Mouse (Mus musculus): Measurements from ENCODE around the gene Dlg2. TPM values are rescaled to one million over a fixed set of nuclear protein-coding genes. Genes with fewer than 3 reads are reported as not detected.

Dlg2 gene
- polyA plus RNA-seq, 1 experiment from 2014 or later: 27.1 TPM

DNA sequence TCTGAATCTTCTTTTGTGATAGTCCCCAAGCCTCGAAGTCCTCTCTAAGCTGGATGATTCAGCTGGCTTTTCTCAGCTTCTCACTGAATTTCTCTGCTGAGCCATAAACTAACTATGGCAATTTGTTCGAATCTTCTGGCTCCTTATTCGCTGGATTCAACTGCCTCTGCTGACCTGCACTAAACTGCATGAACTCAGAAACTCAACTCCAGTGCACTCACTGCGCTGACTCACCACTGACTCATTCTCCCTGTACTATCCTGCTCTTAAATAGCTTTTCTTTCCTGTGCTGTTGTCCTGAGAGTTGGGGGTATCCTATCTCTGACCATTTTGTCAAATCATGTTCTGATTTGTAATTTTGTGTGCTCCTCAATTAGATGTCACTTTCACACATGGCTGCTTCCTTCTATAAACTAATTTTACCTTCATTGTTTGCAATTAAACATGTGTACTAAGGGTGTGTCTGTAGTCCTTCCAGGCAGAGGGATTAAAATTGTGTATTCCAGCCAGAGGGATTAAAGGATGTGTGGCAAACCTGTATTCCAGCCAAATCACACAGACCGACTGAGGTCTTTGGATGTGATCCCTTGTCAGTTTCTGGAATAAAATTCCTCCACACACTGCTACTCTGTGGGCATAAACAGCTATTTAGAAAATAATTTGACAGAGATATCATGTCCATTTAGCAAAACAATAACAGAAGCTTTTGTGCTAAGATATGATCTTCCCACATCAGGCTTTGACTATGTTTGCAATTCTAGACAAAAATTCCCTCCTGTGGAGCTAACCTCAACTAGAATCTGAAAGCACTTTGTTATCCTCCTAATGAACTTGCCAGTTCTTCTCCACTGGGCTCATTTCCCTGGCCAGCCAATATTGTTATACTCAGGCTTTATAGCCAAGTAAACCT is 1115.0 kb downstream of the Dlg2 start:
- Histone ChIP-seq H3K9me3 (replicated peaks; ENCODE audit: control insufficient read depth, low read length, poor library complexity, severe bottlenecking) (no peaks in the 10 kb centered on the region), H3K4me2 (ENCODE audit: low read length) (no peak overlapping the region), H3K27me3 (ENCODE audit: control insufficient read depth, insufficient read depth, low read depth, low read length) (no peaks in the 10 kb centered on the region), H3K4me1 (ENCODE audit: control insufficient read depth, insufficient read depth, low read length) (no peaks in the 10 kb centered on the region), H3K9ac (ENCODE audit: low read depth, low read length) (no peak overlapping the region), H3K36me3 (ENCODE audit: control insufficient read depth, insufficient read depth, low read length) (no peaks in the 10 kb centered on the region), H3K4me3 (ENCODE audit: low read depth, low read length) (no peak overlapping the region), H3K27ac (ENCODE audit: low read length) (no peak overlapping the region)
- 65% methylated on average over 5 of the region's 5 CpGs for WGBS
- ATAC-seq: no peak

DNA sequence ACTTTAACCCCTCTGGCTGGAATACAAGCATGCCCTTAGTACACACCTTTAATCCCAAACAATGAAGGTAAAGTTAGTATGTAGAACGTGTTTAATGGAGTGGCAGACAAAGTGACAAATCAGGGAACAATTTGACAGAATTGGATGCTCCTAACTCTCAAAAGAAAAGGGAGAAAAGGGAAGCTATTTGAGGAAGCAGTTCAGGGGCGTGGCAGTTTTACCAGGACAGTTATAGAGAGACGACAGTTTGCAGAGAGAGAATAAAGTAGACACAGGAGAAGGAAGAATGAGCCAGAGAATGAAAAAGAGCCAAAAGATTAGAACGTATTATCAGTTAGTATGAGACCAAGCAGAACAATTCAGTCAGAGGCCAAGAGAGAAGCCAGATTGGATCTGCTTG is 1122.1 kb downstream of the Dlg2 start:
- Histone ChIP-seq H3K4me3 (ENCODE audit: low read depth, low read length) (no peak overlapping the region), H3K27me3 (ENCODE audit: control insufficient read depth, insufficient read depth, low read depth, low read length) (no peaks in the 10 kb centered on the region), H3K9me3 (replicated peaks; ENCODE audit: control insufficient read depth, low read length, poor library complexity, severe bottlenecking) (no peaks in the 10 kb centered on the region), H3K4me2 (ENCODE audit: low read length) (no peak overlapping the region), H3K27ac (ENCODE audit: low read length) (no peak overlapping the region), H3K4me1 (ENCODE audit: control insufficient read depth, insufficient read depth, low read length) (0 out of 2 replicates have a peak, but pooled peaks cover 2% of the 10 kb centered on the region), H3K36me3 (ENCODE audit: control insufficient read depth, insufficient read depth, low read length) (no peaks in the 10 kb centered on the region), H3K9ac (ENCODE audit: low read depth, low read length) (no peak overlapping the region)
- ATAC-seq: no peak
- WGBS: 69% methylated on average over 4 of the region's 4 CpGs

DNA sequence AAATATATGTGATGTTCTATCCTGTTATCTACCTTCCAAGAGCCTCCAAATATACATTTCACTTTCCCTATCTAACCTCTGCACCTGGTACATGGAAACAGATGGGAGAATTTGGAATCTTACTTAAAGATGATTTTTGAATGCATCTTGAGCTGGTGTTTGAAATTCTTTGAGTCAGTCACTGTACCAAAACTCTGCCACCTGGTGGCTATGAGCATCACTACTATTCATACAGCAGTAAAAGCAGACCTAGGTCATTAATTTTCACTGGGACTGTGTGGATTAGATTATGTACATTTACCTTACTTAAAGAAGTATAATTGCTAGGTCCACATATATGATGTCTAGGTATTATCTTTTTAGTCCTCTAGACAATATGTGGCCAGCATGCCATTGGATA is 1124.8 kb downstream of the Dlg2 start:
- H3K9me3 ChIP-seq (replicated peaks; ENCODE audit: control insufficient read depth, low read length, poor library complexity, severe bottlenecking): no peaks in the 10 kb centered on the region
- no peaks in the 10 kb centered on the region for H3K36me3 ChIP-seq (ENCODE audit: control insufficient read depth, insufficient read depth, low read length)
- H3K9ac ChIP-seq (ENCODE audit: low read depth, low read length): no peak overlapping the region
- H3K27me3 ChIP-seq (ENCODE audit: control insufficient read depth, insufficient read depth, low read depth, low read length): no peaks in the 10 kb centered on the region
- no peak overlapping the region for H3K27ac ChIP-seq (ENCODE audit: low read length)
- H3K4me2 ChIP-seq (ENCODE audit: low read length): no peak overlapping the region
- no peak overlapping the region for H3K4me3 ChIP-seq (ENCODE audit: low read depth, low read length)
- 0 out of 2 replicates have a peak, but pooled peaks cover 3% of the 10 kb centered on the region for H3K4me1 ChIP-seq (ENCODE audit: control insufficient read depth, insufficient read depth, low read length)
- no peak for ATAC-seq

DNA sequence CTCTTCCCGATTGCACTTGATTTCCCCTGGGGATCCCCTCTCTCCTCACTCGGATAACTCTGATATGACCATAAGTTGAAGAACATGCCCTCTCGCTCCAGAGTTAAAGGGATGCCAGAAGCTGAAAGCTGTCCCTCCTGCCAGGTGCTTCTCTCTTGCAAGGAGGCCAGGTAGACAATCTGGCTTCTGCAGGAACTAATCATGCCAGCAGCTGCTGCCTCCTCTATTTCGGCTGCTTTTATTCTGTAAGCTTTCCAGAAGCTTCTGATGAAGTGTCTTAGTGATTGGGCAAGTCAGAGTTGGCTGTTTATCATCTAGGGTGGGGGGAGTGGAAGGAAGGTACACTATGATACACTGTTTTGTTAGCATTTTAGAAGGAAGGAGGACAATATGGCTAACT is 1127.1 kb downstream of the Dlg2 start:
- Histone ChIP-seq H3K9ac (ENCODE audit: low read depth, low read length) (no peak overlapping the region), H3K36me3 (ENCODE audit: control insufficient read depth, insufficient read depth, low read length) (no peaks in the 10 kb centered on the region), H3K4me1 (ENCODE audit: control insufficient read depth, insufficient read depth, low read length) (0 out of 2 replicates have a peak, but pooled peaks cover 3% of the 10 kb centered on the region), H3K4me3 (ENCODE audit: low read depth, low read length) (no peak overlapping the region), H3K4me2 (ENCODE audit: low read length) (no peak overlapping the region), H3K27ac (ENCODE audit: low read length) (no peak overlapping the region), H3K9me3 (replicated peaks; ENCODE audit: control insufficient read depth, low read length, poor library complexity, severe bottlenecking) (no peaks in the 10 kb centered on the region), H3K27me3 (ENCODE audit: control insufficient read depth, insufficient read depth, low read depth, low read length) (no peaks in the 10 kb centered on the region)
- WGBS: 75% methylated on average over 4 of the region's 4 CpGs
- no peak for ATAC-seq

DNA sequence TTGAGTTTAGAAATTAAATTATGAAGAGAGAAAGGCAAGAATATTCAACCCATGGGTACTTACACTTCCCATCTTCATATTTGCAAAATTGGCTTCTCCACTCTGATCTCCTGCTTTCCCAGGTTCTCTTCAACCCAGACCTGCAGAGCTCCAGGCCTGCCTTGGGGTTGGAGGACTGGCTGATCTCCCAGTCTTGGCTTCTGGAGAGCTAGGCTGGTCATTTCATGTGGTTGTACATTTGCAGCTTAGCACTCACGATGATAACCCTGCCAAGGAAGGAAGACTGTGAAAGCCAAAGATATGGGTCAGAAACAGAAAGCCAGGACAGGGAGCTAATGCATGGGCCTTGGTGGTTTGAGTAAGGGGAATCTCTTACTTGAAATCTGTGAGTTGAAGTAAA is 1176.6 kb downstream of the Dlg2 start:
- no peaks in the 10 kb centered on the region for H3K36me3 ChIP-seq (ENCODE audit: control insufficient read depth, insufficient read depth, low read length)
- H3K4me1 ChIP-seq (ENCODE audit: control insufficient read depth, insufficient read depth, low read length): no peaks in the 10 kb centered on the region
- no peak overlapping the region for H3K27ac ChIP-seq (ENCODE audit: low read length)
- ATAC-seq: no peak
- H3K27me3 ChIP-seq (ENCODE audit: control insufficient read depth, insufficient read depth, low read depth, low read length): no peaks in the 10 kb centered on the region
- 74% methylated on average over 1 of the region's 1 CpGs for WGBS
- no peak overlapping the region for H3K4me2 ChIP-seq (ENCODE audit: low read length)
- H3K9ac ChIP-seq (ENCODE audit: low read depth, low read length): no peak overlapping the region
- H3K4me3 ChIP-seq (ENCODE audit: low read depth, low read length): no peak overlapping the region
- H3K9me3 ChIP-seq (replicated peaks; ENCODE audit: control insufficient read depth, low read length, poor library complexity, severe bottlenecking): no peaks in the 10 kb centered on the region

DNA sequence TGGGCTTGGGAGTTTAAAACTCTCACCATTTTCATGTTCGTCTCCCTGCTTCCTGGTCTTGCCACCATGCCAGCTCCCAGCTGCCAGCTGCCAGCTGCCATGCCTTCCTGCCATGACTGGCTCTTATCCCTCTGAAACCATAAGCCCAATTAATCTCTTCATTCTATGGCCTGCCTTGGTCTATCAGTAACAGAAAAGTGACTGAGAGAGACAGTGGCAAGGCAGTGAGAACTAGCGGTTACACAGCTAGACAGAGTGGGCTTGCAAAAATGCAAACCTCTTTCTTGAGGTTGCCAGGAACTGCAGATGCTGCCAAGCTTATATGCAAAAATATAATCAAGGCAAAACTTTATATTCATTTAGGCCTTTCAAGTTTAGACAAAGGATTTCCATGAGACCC is 1183.0 kb downstream of the Dlg2 start:
- H3K9ac ChIP-seq (ENCODE audit: low read depth, low read length): no peak overlapping the region
- ATAC-seq: no peak
- H3K36me3 ChIP-seq (ENCODE audit: control insufficient read depth, insufficient read depth, low read length): no peaks in the 10 kb centered on the region
- no peaks in the 10 kb centered on the region for H3K4me1 ChIP-seq (ENCODE audit: control insufficient read depth, insufficient read depth, low read length)
- H3K4me3 ChIP-seq (ENCODE audit: low read depth, low read length): no peak overlapping the region
- 67% methylated on average over 2 of the region's 2 CpGs for WGBS
- H3K9me3 ChIP-seq (replicated peaks; ENCODE audit: control insufficient read depth, low read length, poor library complexity, severe bottlenecking): no peaks in the 10 kb centered on the region
- H3K27me3 ChIP-seq (ENCODE audit: control insufficient read depth, insufficient read depth, low read depth, low read length): no peaks in the 10 kb centered on the region
- no peak overlapping the region for H3K27ac ChIP-seq (ENCODE audit: low read length)
- H3K4me2 ChIP-seq (ENCODE audit: low read length): no peak overlapping the region

DNA sequence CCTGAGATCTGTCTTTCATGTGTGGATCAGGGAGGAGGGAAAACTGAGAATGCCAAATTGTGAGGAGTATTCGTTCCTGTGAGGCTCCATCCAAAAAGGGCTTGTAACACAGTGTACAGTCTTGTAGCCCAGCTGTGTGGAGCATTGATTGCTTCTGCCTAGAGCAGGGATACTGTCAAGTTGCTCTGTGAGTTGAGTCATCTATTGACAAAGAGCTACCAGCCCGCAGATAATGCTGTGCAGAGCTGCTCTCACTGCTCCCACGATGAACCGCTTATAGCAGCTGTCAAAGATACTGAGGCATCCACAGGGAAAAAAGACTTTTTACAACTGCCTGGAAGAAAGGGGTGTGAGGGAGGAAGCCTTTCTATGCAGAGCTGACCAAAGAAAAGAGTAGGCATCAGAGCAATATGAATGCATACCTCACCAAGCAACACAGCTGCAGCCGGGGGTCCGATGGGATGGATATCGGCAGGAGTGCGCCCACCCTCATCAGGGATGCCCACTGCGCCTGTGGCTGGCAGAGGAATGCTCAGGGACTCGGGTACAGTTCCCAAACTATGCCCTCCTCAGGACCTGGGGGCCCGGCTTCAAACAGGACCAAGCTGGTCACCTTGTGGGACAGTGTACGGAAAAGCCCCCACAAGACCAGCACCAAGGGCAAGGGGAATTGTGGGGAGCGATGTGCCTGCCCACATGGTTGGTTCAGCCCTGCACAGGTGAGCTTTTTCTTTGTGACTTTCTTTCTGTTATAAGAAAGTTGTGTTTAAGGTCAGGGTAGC is 1196.0 kb downstream of the Dlg2 start:
- Histone ChIP-seq H3K27ac (ENCODE audit: low read length) (no peak overlapping the region), H3K4me2 (ENCODE audit: low read length) (no peak overlapping the region), H3K27me3 (ENCODE audit: control insufficient read depth, insufficient read depth, low read depth, low read length) (no peaks in the 10 kb centered on the region), H3K9ac (ENCODE audit: low read depth, low read length) (no peak overlapping the region), H3K9me3 (replicated peaks; ENCODE audit: control insufficient read depth, low read length, poor library complexity, severe bottlenecking) (no peaks in the 10 kb centered on the region), H3K36me3 (ENCODE audit: control insufficient read depth, insufficient read depth, low read length) (no peaks in the 10 kb centered on the region), H3K4me1 (ENCODE audit: control insufficient read depth, insufficient read depth, low read length) (0 out of 2 replicates have a peak, but pooled peaks cover 3% of the 10 kb centered on the region), H3K4me3 (ENCODE audit: low read depth, low read length) (no peak overlapping the region)
- ATAC-seq: peak; percentile 71
- 69% methylated on average over 13 of the region's 13 CpGs for WGBS

DNA sequence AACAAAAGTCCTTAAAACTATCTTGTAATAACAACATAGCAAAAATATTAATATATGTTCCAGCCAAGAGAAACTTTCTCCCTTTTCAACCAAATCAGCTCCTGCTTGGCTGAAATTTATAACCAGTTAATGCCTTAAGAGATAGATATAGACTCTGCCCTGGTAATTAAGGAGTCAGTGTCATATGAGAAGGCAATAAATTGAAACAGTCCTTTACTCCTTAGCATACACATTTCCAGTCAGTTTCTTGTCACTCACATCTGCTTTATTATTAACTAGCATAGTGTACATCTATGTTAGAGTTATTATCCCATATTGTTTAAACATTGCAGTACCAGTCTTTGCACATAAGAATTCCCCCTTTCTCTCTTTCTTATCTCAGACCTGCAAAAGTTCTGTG is 1197.9 kb downstream of the Dlg2 start:
- H3K4me2 ChIP-seq (ENCODE audit: low read length): no peak overlapping the region
- H3K4me3 ChIP-seq (ENCODE audit: low read depth, low read length): no peak overlapping the region
- H3K27me3 ChIP-seq (ENCODE audit: control insufficient read depth, insufficient read depth, low read depth, low read length): no peaks in the 10 kb centered on the region
- H3K4me1 ChIP-seq (ENCODE audit: control insufficient read depth, insufficient read depth, low read length): 0 out of 2 replicates have a peak, but pooled peaks cover 3% of the 10 kb centered on the region
- H3K36me3 ChIP-seq (ENCODE audit: control insufficient read depth, insufficient read depth, low read length): no peaks in the 10 kb centered on the region
- H3K27ac ChIP-seq (ENCODE audit: low read length): no peak overlapping the region
- no peaks in the 10 kb centered on the region for H3K9me3 ChIP-seq (replicated peaks; ENCODE audit: control insufficient read depth, low read length, poor library complexity, severe bottlenecking)
- no peak for ATAC-seq
- no peak overlapping the region for H3K9ac ChIP-seq (ENCODE audit: low read depth, low read length)

DNA sequence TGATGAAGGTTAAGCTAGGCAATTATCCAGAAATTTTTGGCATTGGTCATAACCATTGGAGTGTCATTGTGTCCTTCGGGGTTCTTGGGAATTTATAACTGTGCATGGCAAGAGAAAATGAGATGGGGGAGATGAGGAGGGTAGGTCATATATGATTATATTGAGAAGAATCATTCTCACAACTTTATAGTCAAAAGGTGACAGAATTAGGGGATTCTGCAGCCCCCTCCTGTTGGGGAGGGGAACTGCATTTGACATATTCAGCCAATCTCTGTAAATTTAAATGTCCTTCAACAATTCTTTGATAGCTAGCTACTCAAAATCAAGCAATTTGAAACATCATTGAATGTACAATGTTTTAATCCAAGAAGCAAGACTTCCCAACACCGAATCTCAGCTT is 1201.5 kb downstream of the Dlg2 start:
- 63% methylated on average over 2 of the region's 2 CpGs for WGBS
- H3K36me3 ChIP-seq (ENCODE audit: control insufficient read depth, insufficient read depth, low read length): no peaks in the 10 kb centered on the region
- H3K27ac ChIP-seq (ENCODE audit: low read length): no peak overlapping the region
- H3K9ac ChIP-seq (ENCODE audit: low read depth, low read length): no peak overlapping the region
- no peak overlapping the region for H3K4me3 ChIP-seq (ENCODE audit: low read depth, low read length)
- no peak overlapping the region for H3K4me2 ChIP-seq (ENCODE audit: low read length)
- ATAC-seq: no peak
- no peaks in the 10 kb centered on the region for H3K27me3 ChIP-seq (ENCODE audit: control insufficient read depth, insufficient read depth, low read depth, low read length)
- H3K4me1 ChIP-seq (ENCODE audit: control insufficient read depth, insufficient read depth, low read length): no peaks in the 10 kb centered on the region
- no peaks in the 10 kb centered on the region for H3K9me3 ChIP-seq (replicated peaks; ENCODE audit: control insufficient read depth, low read length, poor library complexity, severe bottlenecking)

Data from midbrain, embryonic 16.5 days (tissue).